Mouse (Mus musculus): ENCODE measurements around the gene Pcolce2. TPM values are rescaled to one million over a fixed set of nuclear protein-coding genes. Genes with fewer than 3 reads are reported as not detected.
A peak's percentile ranks its signal among the peaks of the same experiment; 100 is the strongest.

Pcolce2 gene
- polyA plus RNA-seq, 1 experiment, result 0.19 TPM

DNA sequence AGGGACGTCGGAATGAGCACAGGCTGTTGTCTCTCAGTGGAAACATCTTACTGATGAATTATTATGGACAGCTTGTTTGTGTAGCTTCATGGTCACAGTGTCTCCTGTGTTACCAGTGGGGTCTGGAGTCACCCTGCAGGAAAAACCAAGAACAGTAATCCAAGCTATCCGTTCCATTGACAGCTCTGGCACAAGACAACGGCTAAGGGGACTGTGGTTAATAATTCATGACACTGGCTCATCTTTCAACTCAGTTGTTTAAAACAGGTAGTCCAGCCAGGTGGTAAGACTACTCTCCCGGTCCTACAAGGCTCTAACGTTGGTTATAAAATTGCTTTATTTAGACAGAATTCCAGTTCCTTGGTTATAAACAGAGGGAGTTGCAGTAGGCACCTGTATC, 59.2 kb downstream of the Pcolce2 start:
- WGBS, result 29% methylated on average over 6 of the region's 6 CpGs
- DNase-seq (ENCODE audit: low read depth, low spot score), result no peak

- peak; percentile 14 for DNase-seq (ENCODE audit: low read depth, low spot score)
- WGBS, result 53% methylated on average over 2 of the region's 2 CpGs
Observed at GRCm38 (mm10) chr9:95697808-95698207, 60.4 kb downstream of the Pcolce2 start.

- 56% methylated on average over 4 of the region's 4 CpGs for WGBS
Observed at GRCm38 (mm10) chr9:95699273-95699672, 61.9 kb downstream of the Pcolce2 start.

GRCm38 (mm10) chr9:95704078-95704477, 66.7 kb downstream of the Pcolce2 start:
- 68% methylated on average over 3 of the region's 3 CpGs for WGBS
- DNase-seq (ENCODE audit: low read depth, low spot score), result no peak

More at GRCm38 (mm10) chr9:95699273-95699672, 61.9 kb downstream of the Pcolce2 start:
- no peak for DNase-seq (ENCODE audit: low read depth, low spot score)

- DNase-seq (ENCODE audit: low read depth, low spot score), result no peak
- 84% methylated on average over 5 of the region's 5 CpGs for WGBS
Observed at GRCm38 (mm10) chr9:95705371-95705770, 68.0 kb downstream of the Pcolce2 start.

GRCm38 (mm10) chr9:95708943-95709342, 71.5 kb downstream of the Pcolce2 start:
- no peak for DNase-seq (ENCODE audit: low read depth, low spot score)

GRCm38 (mm10) chr9:95712574-95712973, 75.2 kb downstream of the Pcolce2 start:
- WGBS, result 43% methylated on average over 8 of the region's 8 CpGs

GRCm38 (mm10) chr9:95736238-95736637, 98.8 kb downstream of the Pcolce2 start:
- no peak for DNase-seq (ENCODE audit: low read depth, low spot score)

More at GRCm38 (mm10) chr9:95712574-95712973, 75.2 kb downstream of the Pcolce2 start:
- DNase-seq (ENCODE audit: low read depth, low spot score), result no peak

DNA sequence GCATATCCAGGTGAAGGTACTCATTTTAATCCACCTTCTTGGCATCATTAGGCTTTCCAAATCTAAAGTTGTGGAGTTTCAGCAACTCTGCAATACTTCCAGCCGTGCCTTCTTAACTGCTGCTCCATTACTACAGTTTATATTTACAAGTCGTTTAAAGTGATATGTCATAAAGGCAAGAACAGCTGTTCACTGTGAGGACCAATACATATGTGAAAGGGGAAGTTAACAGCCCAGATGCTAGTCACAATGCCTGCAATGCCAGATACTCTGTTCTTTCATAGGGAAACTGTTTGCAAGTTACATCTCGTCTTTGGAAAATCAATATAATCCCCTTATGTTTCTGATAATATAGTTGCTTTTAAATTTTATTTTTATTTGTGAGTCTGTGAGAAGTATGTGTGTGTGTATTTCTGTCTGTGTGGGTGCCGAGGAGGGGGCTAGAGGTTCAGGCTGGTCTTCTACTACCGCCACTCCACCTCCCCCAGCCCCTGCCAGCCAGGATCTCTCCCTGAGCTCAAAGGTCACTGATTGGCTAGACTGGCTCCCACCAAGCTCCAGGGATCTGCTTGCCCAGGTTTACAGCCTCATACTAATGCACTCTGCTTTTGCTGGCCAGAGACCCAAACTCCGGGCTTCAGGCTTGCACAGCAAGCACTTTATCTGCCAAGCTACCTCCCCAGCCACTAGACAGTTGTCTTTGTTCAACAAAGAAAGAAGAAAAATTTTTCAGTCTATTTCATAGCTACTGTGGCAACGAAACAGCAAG, 107.6 kb downstream of the Pcolce2 start:
- no peak for DNase-seq (ENCODE audit: low read depth, low spot score)
- WGBS, result 45% methylated on average over 7 of the region's 7 CpGs

DNA sequence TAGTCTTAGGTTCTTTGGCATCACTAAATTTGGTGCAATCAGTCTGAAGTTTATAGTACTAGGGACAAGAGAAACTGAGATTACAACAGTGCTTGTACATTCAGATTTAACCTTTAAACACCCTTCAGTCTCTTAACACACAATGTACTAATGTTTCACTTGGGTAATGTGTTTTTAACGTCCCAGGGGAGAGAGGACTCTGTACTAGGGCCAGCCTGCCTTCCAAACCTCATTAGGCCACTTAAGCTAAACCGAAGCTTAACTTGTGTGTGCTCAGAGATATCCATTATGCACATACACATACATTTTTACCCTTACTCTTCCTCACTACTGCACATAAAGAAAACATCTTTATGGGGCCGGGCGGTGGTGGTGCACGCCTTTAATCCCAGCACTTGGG, 109.9 kb downstream of the Pcolce2 start:
- WGBS, result 82% methylated on average over 5 of the region's 5 CpGs
- DNase-seq (ENCODE audit: low read depth, low spot score), result no peak

Other genes starting within 250 kb of the Pcolce2 start
- gene Chst2, start 230.9 kb upstream of the Pcolce2 start, polyA plus RNA-seq (2012; rRNA removed), result 0.74 and 0.80 TPM in 2 replicates
- 1.9 and 3.4 TPM in 2 replicates for gene U2surp, start 125.6 kb upstream of the Pcolce2 start, polyA plus RNA-seq (2012; rRNA removed)
- gene Paqr9, start 77.9 kb upstream of the Pcolce2 start, polyA plus RNA-seq (2012; rRNA removed), result 0.22 and 0.43 TPM in 2 replicates
- 0.68 and 1.6 TPM in 2 replicates for gene Trpc1, start 112.8 kb downstream of the Pcolce2 start, polyA plus RNA-seq (2012; rRNA removed)
- gene Pls1, start 207.7 kb downstream of the Pcolce2 start, polyA plus RNA-seq (2012; rRNA removed), result 118 and 211 TPM in 2 replicates
- 1.7 and 2.8 TPM in 2 replicates for gene Atr, start 220.0 kb downstream of the Pcolce2 start, polyA plus RNA-seq (2012; rRNA removed)